Mouse (Mus musculus): ENCODE data around the gene Phf23.
A peak's percentile ranks its signal among the peaks of the same experiment; 100 is the strongest.

Gene Phf23

DNA sequence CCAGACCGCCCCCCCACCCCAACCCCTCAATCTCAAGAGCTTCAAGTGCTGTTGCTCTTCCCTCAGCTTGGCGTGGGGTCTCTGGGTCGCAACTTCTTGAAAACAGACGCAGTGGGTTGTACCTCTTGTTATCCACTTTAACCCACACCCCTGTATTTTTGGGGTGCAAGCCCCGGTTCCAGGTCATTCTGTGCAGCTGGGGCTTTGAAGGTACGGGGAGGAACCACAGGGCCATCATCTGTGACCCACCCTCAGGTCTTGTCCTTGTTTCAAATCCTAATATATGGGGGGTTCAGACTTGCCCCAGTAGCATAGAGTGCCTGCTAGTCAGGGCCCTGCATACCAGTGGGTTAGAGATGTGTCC is 28.6 kb downstream of the Phf23 start:
- DNase-seq: peak; percentile 55

DNA sequence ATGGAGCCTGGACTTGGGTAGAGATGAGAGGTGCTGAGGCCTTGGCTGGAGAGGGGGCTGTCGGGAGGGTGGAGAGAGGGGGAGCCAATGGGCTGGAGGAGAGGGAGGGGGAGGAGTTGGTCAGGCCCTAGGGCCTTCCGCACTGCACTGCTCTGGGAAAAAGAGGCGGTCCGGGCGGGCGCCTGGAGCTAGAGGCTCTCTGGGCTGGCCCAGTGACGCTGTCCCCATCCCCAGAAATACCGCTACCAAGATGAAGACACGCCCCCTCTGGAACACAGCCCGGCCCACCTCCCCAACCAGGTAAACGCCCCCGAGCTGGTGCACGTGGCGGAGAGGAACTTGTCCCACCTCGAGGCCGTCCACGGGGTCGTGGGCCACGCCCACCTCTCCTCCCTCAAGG is 31.1 kb downstream of the Phf23 start:
- DNase-seq: peak; percentile 82

DNA sequence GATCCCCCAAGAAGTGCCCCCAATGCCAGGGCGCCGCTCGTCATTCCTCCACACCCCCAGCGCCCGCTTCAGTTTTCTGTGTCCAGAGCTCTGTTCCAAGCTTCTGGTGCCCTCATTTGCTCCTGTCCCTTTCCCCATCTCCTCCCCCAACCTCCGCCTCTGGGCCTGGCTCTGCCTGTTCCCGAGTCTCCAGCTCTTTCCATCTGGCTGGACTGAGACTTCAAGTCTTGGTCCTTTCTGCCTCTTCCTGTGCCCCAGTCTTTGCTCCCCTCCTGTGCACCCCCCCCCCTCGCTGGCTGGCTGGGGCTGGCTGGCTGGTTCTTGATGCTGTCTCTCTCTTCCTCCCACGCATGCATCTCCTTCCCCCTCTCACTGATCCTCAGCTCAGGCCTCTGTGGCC is 31.8 kb downstream of the Phf23 start:
- peak; percentile 84 for DNase-seq

DNA sequence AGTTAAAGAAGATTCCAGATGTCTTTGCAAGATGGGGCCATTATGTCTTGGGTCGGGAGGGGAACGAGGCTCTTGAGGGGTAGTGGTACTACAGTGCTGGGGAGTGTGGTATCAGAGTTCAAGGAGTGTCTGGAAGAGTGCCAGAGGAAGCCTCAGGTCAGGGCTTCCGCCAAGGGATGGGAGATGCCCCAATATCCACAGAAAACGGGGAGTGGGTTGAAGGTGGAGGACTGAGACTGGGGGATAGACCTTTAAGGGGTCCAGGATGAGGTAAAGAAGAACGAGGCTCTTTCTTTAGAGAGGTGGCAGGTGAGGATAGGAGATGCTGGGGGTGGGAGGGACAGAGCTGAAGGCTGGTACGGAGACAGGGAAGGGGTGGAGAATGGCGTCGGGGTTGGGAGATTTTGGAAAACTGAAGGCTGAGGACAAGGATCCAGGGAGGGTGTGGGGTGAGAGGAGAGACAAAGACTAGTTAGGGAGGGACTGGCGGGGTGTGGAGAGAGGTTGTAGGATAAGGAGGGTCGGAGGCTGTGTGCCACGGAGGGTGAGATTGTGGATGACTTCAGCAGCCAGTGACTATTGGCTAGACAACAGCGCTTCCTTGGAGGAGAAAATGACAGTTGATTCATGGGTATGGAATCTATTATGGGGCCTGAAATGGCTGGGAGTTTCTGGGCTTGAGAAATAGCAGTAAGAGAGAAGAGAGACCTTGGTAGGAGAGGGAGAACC is 33.0 kb downstream of the Phf23 start:
- DNase-seq: peak; percentile 63

DNA sequence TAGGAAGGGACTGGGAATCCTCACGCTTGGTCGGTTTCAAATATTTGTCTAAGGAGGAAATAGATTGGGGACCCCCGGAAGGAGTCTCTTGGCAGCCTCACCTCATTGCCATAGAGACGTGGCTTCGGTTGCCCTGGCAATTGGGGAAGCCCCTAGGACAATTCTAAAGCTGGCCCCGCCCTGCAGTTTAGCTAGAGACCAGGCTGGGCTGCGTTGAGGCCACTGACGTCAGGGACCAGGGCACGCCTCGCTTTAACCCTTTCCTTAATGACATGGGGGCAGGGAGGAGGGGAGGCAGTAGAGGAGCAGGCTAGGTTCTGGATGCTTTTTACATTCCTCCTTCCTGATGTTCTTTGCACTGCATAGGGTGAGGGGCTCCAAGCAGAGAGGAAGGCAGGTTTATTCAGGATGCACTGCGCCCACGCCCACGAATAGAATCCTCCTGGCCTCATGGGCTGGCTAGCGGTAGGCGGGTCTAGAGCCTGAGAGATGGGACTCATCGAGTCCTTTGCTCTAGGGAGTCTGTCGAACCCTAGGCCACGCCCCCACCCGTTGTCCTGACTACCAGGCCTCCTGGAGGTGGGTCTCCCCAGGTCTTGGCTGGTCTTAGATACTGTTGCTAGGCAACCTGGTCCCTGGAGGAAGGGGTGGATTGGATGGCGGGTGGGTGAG is 33.7 kb downstream of the Phf23 start:
- DNase-seq: peak; percentile 83

DNA sequence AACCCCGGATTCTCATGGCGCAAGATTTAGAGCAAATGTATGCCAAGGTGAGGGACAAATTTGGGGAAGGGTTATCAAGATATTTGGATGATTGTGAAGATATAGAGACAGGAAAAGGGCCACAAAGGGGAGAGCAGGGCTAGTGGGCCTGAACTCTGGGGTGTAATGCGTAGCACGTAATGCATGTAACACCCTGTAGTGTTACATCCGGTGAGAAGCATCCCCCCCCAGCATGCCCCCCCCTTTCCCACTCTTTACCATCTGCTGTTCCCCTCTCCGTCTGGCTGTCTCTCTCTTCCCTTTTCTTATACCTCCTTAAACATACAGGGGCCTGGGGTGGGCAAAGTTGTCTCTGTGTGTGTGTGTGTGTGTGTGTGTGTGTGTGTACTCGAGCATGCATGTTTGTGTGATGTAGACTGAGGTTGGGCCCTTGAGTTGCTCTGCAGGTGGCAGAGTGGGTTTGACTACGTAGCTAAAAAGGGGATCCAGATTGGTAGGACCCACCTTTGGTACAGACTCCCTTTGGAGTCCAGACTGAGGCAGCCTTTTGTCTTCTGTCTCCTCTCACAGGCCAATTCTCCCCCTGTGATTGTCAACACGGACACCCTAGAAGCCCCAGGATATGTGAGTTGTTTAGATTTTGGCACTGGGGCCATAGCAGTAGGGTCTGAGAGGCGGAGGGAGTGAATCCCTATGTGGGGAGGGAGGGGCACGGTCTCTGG is 34.4 kb downstream of the Phf23 start:
- DNase-seq: no peak

DNA sequence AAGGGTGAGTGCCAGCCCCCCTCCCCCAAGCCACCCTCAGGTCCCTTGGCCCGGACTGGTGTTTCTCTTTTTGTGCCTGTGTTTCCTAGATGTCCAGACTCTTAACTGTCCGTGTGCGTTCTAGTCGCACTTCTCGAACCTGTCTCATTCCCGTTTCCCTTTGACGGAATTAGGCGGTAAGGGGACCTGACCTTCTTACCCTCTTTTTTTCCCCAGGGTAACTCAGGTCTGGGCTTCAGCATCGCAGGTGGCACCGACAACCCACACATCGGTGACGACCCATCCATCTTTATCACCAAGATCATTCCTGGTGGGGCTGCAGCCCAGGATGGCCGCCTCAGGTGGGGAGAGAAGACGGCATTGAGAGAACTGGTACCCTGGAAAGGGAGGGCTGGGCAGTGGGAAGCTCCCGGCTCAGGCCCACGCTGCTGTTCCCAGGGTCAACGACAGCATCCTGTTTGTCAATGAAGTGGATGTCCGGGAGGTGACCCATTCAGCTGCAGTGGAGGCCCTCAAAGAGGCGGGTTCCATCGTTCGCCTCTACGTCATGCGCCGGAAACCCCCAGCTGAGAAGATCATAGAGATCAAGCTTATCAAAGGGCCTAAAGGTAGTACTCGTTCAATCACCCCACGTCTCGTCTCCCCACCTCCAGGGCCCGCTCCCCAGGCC is 35.2 kb downstream of the Phf23 start:
- no peak for DNase-seq

DNA sequence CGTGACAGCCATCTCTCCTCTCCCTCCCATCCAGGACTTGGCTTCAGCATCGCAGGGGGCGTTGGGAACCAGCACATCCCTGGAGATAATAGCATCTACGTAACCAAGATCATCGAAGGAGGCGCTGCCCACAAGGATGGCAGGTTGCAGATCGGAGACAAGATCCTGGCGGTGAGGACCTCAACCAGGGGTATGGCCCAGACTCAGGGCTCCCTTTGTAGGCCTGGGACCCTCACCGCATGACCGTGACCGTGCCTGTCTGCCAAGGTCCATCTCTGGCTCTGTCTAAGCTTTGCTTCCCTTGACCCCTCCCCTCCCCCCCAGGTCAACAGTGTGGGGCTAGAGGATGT is 35.7 kb downstream of the Phf23 start:
- peak; percentile 47 for DNase-seq

DNA sequence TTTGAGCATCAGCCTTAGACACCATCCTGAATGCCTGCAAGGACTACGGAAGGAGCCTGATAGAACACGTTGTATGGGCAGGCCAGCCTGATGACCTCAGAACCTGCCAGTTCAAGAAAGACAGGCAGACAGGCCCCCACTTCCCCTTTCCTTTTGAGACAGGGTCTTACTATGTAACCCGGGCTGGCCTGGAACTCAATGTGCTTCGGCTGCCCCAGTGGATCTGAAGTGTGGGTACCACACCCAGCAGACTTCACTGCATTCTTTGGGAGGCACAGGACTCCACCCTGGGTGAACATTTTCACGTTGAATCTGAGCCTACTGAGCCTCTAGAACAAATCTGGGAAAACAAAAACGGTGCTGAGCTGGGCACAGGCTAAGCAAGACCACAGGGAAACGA is 42.6 kb downstream of the Phf23 start:
- DNase-seq: no peak

DNA sequence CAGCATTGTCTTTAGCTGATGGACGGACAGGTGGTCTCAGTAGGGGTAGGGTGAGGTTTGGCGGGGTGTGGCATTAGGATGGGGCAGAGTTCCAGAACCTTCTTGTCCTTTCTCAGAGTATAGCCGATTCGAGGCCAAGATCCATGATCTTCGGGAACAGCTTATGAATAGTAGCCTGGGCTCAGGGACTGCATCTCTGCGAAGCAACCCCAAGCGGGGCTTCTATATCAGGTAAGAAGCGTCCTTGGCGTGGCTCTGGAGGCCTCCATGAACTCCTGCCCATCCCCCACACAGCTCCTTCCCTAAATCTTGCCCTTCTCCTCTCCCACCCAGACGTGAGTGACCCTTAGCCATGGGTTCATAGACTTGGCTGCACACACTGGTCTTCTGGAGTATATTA is 44.1 kb downstream of the Phf23 start:
- DNase-seq: peak; percentile 30

DNA sequence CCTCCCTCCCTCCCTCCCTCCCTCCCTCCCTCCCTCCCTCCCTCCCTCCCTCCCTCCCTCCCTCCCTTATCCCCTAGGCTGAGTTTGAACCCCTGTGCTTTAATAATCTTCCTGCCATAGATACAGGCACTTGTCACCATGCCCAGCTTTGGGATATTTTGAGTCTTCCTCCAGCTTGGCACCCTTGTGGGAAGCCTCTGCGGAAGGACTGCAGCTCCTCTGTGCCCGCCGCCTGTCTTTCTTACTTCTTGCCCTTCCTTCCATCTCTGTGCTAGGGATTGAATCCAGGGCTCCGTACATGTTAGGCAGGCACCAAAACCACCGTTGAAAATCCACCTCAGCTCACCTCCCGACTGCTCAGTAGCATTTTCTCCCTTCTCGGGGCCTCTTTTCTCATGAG is 44.6 kb downstream of the Phf23 start:
- peak; percentile 35 for DNase-seq

DNA sequence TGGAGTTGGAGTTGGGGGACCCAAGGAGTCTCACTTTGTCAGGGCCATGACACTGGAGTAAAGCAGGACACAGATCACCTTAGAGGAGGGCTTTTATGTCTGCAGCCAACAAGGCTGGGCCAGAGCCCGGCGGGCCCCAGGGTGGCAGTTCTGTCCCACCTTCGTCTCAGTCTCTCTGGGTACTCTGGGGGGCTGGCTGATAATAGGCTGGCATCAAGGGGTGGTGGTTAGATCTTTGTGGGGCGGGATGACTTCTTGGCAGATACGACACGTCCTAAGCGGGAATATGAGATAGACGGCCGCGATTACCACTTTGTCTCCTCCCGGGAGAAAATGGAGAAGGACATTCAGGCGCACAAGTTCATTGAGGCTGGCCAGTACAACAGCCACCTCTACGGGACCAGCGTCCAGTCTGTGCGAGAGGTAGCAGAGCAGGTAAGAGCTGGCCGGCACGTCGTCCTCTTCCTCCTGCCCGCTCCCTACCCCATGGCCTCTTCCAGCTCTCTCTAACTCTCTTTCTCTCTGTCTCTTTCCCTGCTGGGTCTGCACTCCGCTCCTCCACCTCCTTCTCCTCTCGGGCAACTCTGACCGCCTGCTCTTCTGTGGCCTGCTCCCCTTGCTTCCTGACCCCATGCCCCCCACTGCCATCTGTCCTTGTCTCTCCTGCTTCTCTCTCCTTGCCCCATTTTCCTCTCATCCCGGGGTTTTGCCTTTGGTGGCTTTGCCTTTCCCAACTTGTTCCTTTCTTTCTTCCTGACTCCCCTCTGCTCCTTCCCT is 46.9 kb downstream of the Phf23 start:
- DNase-seq: peak; percentile 58

DNA sequence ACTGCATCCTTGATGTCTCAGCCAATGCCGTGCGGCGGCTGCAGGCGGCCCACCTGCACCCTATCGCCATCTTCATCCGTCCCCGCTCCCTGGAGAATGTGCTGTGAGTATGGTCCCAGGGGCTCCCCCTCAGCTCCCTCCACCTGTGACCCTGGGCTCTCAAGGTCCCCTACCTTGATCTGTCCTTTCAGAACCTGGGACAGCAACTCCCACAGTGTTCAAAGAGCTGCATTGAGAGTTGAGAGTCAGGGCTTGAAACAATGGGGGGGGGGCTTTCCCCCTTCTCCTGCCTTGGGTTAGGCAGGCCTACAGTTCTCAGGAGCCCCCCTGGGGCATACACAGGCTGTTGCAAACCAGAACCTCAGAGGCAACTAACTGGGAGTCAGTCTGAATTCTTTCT is 48.1 kb downstream of the Phf23 start:
- no peak for DNase-seq

DNA sequence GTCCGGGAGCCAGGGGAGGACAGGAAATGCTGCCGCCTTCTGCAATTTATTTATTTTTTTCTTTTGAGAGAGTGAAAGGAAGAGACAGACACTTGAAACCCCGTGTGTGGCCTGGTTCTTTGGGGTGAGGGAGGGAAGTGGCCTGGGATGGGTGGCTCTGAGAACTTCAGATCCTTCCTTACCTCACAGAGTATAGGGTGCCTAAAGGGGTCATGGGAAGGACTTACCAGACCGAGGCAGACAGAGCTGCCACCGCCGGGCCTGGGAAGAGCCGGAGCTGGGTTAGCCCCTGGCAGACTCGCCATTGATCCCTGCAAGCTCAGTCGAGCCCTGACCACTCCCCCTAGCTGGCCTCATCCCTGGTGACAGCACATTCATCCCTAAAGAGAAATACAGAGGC is 49.9 kb downstream of the Phf23 start:
- DNase-seq: no peak

DNA sequence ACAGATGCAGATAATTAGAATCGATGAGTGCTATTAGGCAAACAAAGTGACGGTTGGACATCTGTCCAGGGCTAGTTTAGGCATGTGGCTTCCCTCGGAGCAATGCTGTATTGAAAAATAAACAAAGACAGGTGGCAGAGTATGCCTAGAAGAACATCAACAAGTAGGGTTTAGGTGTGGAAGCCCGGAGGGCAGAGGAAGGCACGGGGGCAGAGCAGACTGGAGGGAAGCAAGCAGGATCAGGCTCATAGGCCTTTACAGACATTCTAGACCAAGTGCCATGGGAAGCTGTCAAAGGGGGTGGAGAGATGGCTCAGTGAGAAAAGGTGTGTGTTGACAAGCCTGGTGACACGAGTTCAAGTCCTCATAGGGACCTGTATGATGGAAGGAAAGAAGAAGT is 53.8 kb downstream of the Phf23 start:
- no peak for DNase-seq
